Mouse (Mus musculus) NIH3T3 (cell line): ENCODE measurements at regions not wholly inside any gene's neighbourhood (a gene's known extent, or its start where the extent isn't known, plus 50 kb on each side); places are given as distances from the start of the nearest gene placed in this dataset.

Source experiments
- DNase-seq: peaks from one replicate; pipeline ENCODE4 v3.0.0-alpha.2; 2012; ENCODE audit warnings: low read depth

- no peak for DNase-seq
Observed at GRCm38 (mm10) chr3:51087076-51087475, 137.2 kb upstream of the Noct start.

DNA sequence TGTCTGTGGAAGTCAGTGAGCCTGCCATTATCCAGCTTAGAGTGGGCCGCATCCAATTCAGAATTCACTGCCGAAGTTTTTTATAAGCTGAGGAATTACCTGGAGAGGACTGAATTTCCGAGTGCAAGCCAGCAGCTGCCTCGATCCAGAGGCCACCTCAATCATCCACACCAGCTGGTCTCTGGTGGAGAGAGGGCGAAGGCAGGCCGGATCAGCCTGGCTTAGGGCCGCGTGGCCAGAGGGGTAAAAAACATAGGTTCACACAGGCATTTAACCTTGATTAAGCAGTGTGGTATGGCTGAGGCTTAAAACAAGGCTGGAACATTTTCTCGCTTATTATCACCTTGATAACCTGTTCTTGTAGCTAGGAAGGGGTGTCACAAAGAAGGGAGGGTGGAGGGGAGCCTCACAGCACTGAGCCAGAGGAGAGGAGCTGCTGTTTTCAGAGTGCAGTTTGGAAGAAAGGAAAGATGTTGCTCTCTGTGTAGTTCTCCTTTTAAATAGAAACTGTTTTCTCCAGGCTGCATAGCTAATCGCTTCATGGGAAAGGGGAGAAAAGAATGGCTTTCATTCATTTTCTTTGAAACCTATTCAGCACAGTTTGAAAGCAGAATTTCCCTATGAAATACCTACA lies 135.1 kb upstream of the Noct start:
- no peak for DNase-seq

DNA sequence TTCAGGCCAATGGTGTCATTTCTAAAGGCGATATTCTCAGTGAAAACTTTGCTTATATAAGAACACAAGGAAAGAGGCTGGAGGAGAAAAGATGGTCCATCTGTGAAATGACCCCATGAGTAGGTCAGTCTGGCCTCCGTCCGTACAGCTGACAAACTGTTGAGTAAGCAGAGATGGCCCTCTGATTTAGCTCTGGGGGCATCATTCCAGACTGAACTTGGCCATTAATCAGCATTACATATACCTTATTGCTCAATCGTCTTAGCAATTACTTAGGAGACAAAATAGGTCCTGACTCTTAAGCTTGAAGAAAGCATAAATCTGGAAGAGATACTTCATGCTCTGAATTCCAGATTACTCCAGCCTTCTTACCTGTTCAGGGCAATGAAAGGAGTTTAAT lies 132.8 kb upstream of the Noct start:
- DNase-seq = peak; percentile 87

DNA sequence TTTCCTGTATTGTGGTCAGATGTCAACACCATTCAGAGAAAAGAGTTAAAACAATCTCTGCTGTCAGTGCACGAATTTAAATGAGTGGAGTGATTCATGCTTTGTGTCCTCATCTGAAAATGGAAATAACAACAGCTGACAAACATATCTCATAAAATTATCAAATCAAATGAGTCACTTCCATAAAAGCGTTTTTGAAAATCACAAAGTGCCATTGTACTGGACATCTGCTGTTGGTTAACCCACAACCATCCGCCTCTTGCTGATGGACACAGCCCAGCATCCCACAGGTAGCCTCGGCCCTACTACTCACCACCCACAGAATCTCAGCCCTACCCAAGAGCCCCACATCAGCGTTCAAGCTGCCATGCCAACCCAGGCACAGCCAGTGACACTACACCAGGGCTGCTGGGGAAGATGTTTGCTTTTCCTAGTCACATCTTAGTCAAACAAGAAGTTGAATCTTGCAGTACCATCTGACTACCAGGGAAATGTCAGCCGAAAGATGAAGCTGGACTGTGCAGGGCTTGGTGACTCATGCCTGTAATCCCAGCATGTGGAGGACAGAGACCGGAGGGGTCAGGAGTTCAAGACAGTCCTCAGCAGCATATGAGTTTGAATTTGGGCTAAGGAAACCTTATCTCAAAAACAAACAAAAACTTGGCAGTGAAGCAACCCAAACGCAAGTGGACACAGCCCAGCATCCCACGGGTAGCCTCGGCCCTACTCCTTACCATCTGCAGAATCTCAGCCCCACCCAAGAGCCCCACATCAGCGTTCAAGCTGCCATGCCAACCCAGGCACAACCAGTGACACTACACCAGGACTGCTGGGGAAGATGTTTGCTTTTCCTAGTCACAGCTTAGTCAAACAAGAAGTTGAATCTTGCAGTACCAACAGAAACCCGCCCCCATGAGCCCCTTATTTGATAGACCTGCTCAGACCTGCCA lies 131.9 kb upstream of the Noct start:
- DNase-seq = peak; percentile 79

GRCm38 (mm10) chr3:51095847-51096447 lies 128.3 kb upstream of the Noct start:
- no peak for DNase-seq

- no peak for DNase-seq
Observed at GRCm38 (mm10) chr3:51096545-51096944, 127.7 kb upstream of the Noct start.

GRCm38 (mm10) chr3:51097362-51097761 lies 126.9 kb upstream of the Noct start:
- DNase-seq = no peak

- no peak for DNase-seq
Observed at GRCm38 (mm10) chr3:51099966-51100365, 124.3 kb upstream of the Noct start.

GRCm38 (mm10) chr3:51108639-51109202 lies 115.5 kb upstream of the Noct start:
- no peak for DNase-seq

GRCm38 (mm10) chr3:51111241-51111640 lies 113.0 kb upstream of the Noct start:
- DNase-seq = no peak

DNA sequence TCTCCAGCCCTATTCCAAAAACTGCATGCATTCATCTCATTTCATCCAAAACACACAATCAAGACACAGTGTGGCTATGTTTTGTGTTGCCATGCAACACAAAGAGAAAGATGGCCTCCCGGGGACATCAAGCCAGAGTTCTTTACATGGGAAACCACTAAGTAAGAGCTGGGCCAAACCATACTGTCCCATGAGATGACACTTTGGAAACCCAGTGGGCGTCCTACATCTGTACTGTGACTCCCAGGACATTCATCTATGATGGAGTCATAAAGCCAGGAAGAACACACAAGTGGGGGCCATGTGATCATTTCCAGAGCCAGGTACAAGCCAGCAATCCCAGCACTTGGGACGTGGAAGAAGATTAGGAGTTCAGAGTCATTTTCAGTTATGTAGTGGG lies 111.9 kb upstream of the Noct start:
- no peak for DNase-seq

DNA sequence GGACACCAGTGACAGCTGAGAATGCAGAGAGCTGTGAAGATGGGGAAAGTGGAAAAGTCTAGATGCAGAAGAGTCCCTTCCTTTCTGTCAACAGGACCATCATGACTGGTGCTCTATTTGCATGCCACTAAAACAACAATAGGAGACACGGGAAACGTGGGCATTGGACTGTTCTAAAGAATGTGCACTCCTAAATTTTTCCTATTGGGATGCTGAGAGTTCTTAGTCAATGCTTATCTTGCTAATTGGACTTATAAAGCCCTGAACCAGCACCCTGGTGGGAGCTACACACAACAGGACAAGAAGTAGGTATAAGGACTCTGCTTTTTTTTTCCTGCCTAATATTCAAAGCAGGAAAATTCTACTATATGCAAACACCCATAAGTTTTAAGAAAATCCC lies 108.3 kb upstream of the Noct start:
- DNase-seq = no peak

GRCm38 (mm10) chr3:51118706-51119105 lies 105.5 kb upstream of the Noct start:
- DNase-seq = no peak

DNA sequence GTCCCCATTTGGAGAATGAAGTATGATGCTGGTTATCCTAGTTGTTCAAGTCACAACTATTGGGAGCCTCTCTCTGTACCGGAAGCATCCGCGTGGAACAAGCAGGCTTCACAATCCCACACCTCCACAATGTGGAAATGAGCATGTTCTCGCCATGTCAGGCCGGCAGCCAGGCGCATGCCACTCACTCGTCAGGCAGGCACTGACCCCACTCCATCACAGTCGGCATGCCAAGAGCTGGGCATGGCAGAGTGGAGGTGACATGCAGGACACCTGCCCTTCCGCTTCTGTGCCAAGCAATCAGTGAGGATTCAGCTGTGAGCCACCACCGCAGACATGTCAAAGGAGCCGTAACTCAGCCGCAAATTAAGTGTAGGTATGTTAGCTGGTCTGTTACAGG lies 103.7 kb upstream of the Noct start:
- no peak for DNase-seq

GRCm38 (mm10) chr3:51121703-51122540 lies 102.3 kb upstream of the Noct start:
- peak; percentile 86 for DNase-seq

- DNase-seq = no peak
Observed at GRCm38 (mm10) chr3:51122541-51122935, 101.7 kb upstream of the Noct start.

DNA sequence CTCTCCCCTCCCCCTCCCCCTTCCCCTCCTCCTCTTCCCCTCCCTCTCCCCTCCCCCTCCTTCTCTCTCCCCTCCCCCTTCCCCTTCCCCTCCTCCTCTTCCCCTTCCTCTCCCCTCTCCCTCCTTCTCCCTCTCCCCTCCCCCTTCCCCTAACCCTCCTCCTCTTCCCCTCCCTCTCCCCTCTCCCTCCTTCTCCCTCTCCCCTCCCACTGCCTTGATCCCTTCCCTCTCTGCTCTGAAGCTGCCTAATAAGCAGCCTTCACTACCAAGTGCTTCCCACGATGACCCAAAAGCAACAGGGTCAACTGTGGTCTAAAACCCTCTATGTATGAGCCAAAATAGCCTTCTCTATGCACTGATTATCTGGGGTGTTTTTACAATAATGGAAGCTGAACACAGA lies 96.4 kb upstream of the Noct start:
- no peak for DNase-seq

- no peak for DNase-seq
Observed at GRCm38 (mm10) chr3:51128491-51129155, 95.6 kb upstream of the Noct start.

GRCm38 (mm10) chr3:51130709-51131108 lies 93.5 kb upstream of the Noct start:
- DNase-seq = no peak

- no peak for DNase-seq
Observed at GRCm38 (mm10) chr3:51131341-51131740, 92.9 kb upstream of the Noct start.

- DNase-seq = no peak
Observed at GRCm38 (mm10) chr3:51132736-51133135, 91.5 kb upstream of the Noct start.
